Mouse (Mus musculus) C2C12 (cell line): Measurements from ENCODE around the gene Kif18a.

Experiments
- CTCF ChIP-seq: IDR thresholded peaks from one replicate; pipeline ENCODE4 v1.5.1; 2011; ENCODE audit not compliant: control insufficient read depth, insufficient read depth, insufficient read length
- FOSL1 ChIP-seq: IDR thresholded peaks from one replicate; pipeline ENCODE4 v1.8.0; 2011; ENCODE audit warnings: mild to moderate bottlenecking, low read length; ENCODE audit not compliant: poor library complexity, insufficient read depth, severe bottlenecking
- MAX ChIP-seq: IDR thresholded peaks from one replicate; pipeline ENCODE4 v1.6.1; 2011; ENCODE audit warnings: mild to moderate bottlenecking, control low read depth
- MYOG ChIP-seq: IDR thresholded peaks from one replicate; pipeline ENCODE4 v1.6.1; 2011; ENCODE audit not compliant: control insufficient read depth, insufficient read length; ENCODE audit errors: extremely low read depth
- USF1 ChIP-seq: IDR thresholded peaks from one replicate; pipeline ENCODE4 v1.6.1; 2011; ENCODE audit warnings: low read depth, mild to moderate bottlenecking, control low read depth, moderate library complexity

- TF ChIP-seq FOSL1 (no peak), CTCF (no peak), USF1 (no peak), MAX (no peak), MYOG (no peak)
Observed at GRCm38 (mm10) chr2:109296264-109296663, 15.7 kb downstream of the Kif18a start.
